Mouse (Mus musculus): ENCODE results near the gene Nlrp10.

The Nlrp10 gene

DNA sequence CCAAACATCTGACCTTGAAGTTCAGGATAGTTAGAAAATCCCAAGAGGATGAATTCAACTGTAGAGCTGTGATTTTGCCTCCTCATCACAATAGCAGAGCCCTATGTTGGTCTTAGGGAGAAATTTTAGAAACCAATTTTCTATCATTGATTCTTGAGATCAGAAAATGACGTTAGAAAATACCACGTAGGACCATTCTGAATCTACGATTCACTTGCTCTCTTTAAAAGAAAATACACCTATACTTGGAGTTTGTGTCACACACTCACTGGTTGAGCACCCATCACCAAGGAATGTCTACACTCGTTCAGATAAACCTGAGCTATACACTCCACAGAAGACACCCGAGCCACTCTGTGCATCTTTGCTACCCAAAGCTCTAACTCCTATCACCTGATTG, 35.7 kb downstream of the Nlrp10 start, which contains the start of gene Olfr519:
Gene Olfr519, minus strand, starts transcription at position 101 of the 400 bp plus-strand sequence.
- DNase-seq (ENCODE audit: low spot score in 2 of 2), result no peak

GRCm38 (mm10) chr7:108884906-108885305, 45.1 kb downstream of the Nlrp10 start, which contains the start of gene Olfr518:
Gene Olfr518, minus strand, starts transcription at chr7:108885006.
- DNase-seq (ENCODE audit: low spot score in 2 of 2), result no peak

- no peak for DNase-seq (ENCODE audit: low spot score in 2 of 2)
Observed at GRCm38 (mm10) chr7:108872279-108872678, 57.7 kb downstream of the Nlrp10 start, which contains the start of gene Olfr517. Gene Olfr517, minus strand, starts transcription at chr7:108872379.
